Mouse (Mus musculus) E14TG2a.4 (cell line): ENCODE measurements around the gene Pou2f3.

Source experiments
- CTCF ChIP-seq: conservative IDR thresholded peaks from 2 replicates; pipeline ENCODE4 v1.5.1; 2014; ENCODE audit warnings: low read length
- NANOG ChIP-seq: IDR thresholded peaks from 2 replicates; pipeline ENCODE4 v1.6.1; 2014; ENCODE audit warnings: borderline replicate concordance, low read length, mixed read lengths

- TF ChIP-seq CTCF: no peak
- no peak for TF ChIP-seq NANOG
Measured at GRCm38 (mm10) chr9:43101936-43102595, 108.1 kb downstream of the Pou2f3 start.
